In the genomic region with DNA sequence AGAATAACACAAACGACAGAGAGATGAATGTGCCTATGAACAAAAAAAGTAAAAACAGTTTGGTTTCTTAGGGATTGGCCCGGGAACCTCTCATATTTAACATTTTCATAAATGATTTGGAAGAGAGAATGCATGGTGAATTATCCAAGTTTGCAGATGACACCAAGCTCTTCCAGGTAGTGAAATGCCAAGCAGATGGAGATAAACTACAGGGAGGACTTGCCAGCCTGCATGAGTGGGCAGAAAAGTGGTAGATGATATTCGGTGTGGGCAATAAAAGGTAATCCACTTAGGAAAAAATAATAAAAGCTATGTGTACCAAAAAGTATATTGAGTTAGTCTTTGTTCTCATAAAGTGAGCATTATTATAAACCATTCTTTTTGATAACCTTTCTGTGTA, we compare ENCODE assay signal across 9 mouse cellular contexts. TPM values are rescaled to one million over a fixed set of nuclear protein-coding genes. Genes with fewer than 3 reads are reported as not detected.
"Had no signal": no experiment of that assay in that cellular context is flagged by ENCODE, and none has a peak within 500 bp of the region (broad histone marks: within the 10 kb centered on the region; RNA-seq: fewer than 3 reads in every experiment).

No protein-coding gene starts in this region.

- DNase-seq: kidney, adult 2 months; kidney, postnatal 14 days; lung, embryonic 14.5 days; lung, postnatal 10 days; lung, postnatal 4 days; midbrain, embryonic 14.5 days; thymus, postnatal 4 days had no signal

- ATAC-seq: liver, embryonic 12.5 days had no signal

RNA-seq across cellular contexts. Expression of a gene that starts 38.5 kb away (rescaled TPM):
- total RNA-seq: megakaryocyte, adult 5-6 weeks had no signal
